Mouse (Mus musculus) cerebellum, adult 2 months (tissue): Measurements from ENCODE around the gene Tep1.

Experiments used
- CTCF ChIP-seq: fragments of 200-500 bp; IDR thresholded peaks from 2 replicates; pipeline ENCODE4 v1.5.1; 2011; ENCODE audit warnings: low read depth, mild to moderate bottlenecking, control low read depth, low read length, moderate library complexity, borderline replicate concordance; ENCODE audit not compliant: insufficient read depth
- POLR2A ChIP-seq: fragments of 200-500 bp; IDR thresholded peaks from 2 replicates; pipeline ENCODE4 v1.6.1; 2011; ENCODE audit warnings: low read length, control low read depth, borderline replicate concordance; ENCODE audit not compliant: insufficient read depth

GRCm38 (mm10) chr14:50895407-50895806, 25.0 kb upstream of the Tep1 start:
- TF ChIP-seq POLR2A = no peak
- TF ChIP-seq CTCF = no peak
